Comparison of ENCODE assay signal across 7 mouse cellular contexts in genomic region chr6:144271326-144271725, GRCm38 (mm10).
DNase-seq lines count a peak whose midpoint lies in the region; TF ChIP-seq lines count a peak whose summit lies in the region.

No protein-coding gene starts in this region.

- H3K4me1 ChIP-seq in testis, adult 2 months (ENCODE audit: control insufficient read depth, insufficient read depth, low read length) = no peaks in the 10 kb centered on the region

- no peaks in the 10 kb centered on the region for H3K36me3 ChIP-seq in testis, adult 2 months (ENCODE audit: control insufficient read depth, insufficient read depth, low read length)

- peak; percentile 61; the same call in 1 of the 2 replicates for TF ChIP-seq CTCF in testis, adult 2 months (IDR thresholded peaks at IDR 0.05; ENCODE audit: control insufficient read depth, insufficient read depth, insufficient replicate concordance, low read depth, low read length)
- peak; percentile 40; the same call in 1 of the 2 replicates for TF ChIP-seq CTCF in brain, embryonic 14.5 days (IDR thresholded peaks at IDR 0.05; ENCODE audit: borderline replicate concordance, extremely low read depth, insufficient read depth, insufficient read length)

- H3K27me3 ChIP-seq in testis, adult 2 months (ENCODE audit: control insufficient read depth, insufficient read depth, low read length) = no peaks in the 10 kb centered on the region

- no peak for TF ChIP-seq POLR2A in testis, adult 2 months (IDR thresholded peaks at IDR 0.05; ENCODE audit: control insufficient read depth, low read depth, low read length)
- TF ChIP-seq POLR2A in brain, embryonic 14.5 days (IDR thresholded peaks at IDR 0.05; ENCODE audit: borderline replicate concordance, extremely low read depth, insufficient read depth, insufficient read length, poor library complexity, severe bottlenecking) = no peak

- DNase-seq in kidney, adult 9 months = peak; percentile 10
- no peak for DNase-seq in kidney, adult 18-20 months
- no peak for DNase-seq in testis, postnatal 10 days (ENCODE audit: low spot score)
- no peak for DNase-seq in brain, embryonic 14.5 days (ENCODE audit: low read depth)
- no peak for DNase-seq in Muller cell, postnatal 12 days (ENCODE audit: inconsistent ontology term)
- DNase-seq in frontal cortex, adult 2 months (ENCODE audit: extremely low spot score in 1 of 2, low spot score in 1 of 2) = no peak

- no peak overlapping the region for H3K27ac ChIP-seq in testis, adult 2 months (ENCODE audit: control insufficient read depth, insufficient read depth, low read depth, low read length)

- no peak overlapping the region for H3K4me3 ChIP-seq in testis, adult 2 months (ENCODE audit: control insufficient read depth, low read depth, low read length)
